Mouse (Mus musculus): ENCODE data around the gene Olfr1391.

DNA sequence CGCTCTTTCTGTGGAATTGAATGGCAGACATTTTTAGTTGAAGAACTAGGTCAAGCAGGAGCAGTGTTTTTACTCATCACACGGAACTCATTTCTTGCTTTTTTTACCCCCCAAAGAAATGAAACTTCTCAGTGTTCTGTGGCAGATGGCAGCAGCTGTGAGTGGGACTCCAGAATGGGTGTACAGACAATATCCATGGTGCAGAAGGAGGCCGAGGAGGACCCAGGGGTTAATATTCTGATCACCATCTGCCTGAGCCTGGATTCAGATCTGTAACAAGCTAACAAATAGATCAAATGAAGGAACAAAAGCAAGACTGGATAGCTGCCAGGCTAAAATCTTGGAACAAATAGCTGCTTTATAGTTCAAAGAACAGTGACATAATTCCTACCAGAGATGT is 29.8 kb upstream of the Olfr1391 start:
- no peak for TF ChIP-seq POLR2A (IDR thresholded peaks at IDR 0.05; ENCODE audit: low read depth, low read length)
- no peak for TF ChIP-seq CTCF (conservative IDR thresholded peaks at IDR 0.05; ENCODE audit: insufficient read depth, insufficient read length, low read depth, low read length)
